Mouse (Mus musculus): ENCODE measurements around the gene Lrp5. TPM values are rescaled to one million over a fixed set of nuclear protein-coding genes. Genes with fewer than 3 reads are reported as not detected.

Lrp5 gene
- polyA plus RNA-seq, 1 experiment: 10.7 TPM

- DNase-seq (ENCODE audit: low read depth): no peak
- TF ChIP-seq POLR2A (IDR thresholded peaks at IDR 0.05; ENCODE audit: borderline replicate concordance, extremely low read depth, insufficient read depth, insufficient read length, poor library complexity, severe bottlenecking) (no peak), CTCF (IDR thresholded peaks at IDR 0.05; ENCODE audit: borderline replicate concordance, extremely low read depth, insufficient read depth, insufficient read length) (no peak)
Measured at GRCm38 (mm10) chr19:3576451-3577264, 109.7 kb downstream of the Lrp5 start.

DNA sequence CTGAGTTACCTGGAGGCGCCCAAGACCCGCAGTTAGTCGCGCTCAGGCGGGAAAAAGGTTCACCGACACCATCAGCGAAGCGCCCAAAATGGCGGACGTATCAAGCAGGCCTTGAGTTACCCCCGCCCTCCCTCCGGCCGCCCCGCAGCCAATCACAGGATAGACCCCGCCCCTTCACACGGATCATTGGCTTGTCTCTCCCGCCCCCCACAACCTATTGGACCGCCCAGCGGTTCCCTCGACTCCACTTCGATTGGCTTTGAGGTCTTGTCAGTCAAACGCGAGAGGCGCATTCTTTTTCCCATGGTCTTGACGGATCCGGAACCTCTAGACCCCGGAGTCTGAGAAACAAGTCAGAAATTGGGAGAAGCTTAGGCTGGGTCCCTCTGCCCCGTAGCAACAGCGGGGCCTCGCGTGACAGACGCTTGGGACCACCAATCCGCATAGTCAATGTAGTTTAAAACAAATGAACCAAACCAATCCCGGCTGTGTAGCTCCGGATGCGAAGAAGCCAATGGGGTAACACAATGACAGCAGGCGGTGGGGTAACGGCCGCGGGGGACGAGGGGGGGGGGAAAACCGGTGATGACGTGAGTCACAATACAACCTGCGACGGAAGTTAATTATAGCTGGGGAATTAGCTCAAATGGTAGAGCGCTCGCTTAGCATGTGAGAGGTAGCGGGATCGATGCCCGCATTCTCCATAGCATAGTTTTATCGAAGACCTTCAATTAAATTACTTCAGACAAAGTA lies 110.6 kb downstream of the Lrp5 start, which contains the start of gene Ppp6r3:
Gene Ppp6r3 (minus strand): TSS at position 118 of the 753 bp plus-strand sequence.
- peak; percentile 100 for DNase-seq (ENCODE audit: low read depth)
- peak; percentile 52; the same call in 1 of the 2 replicates for TF ChIP-seq POLR2A (IDR thresholded peaks at IDR 0.05; ENCODE audit: borderline replicate concordance, extremely low read depth, insufficient read depth, insufficient read length, poor library complexity, severe bottlenecking)
- no peak for TF ChIP-seq CTCF (IDR thresholded peaks at IDR 0.05; ENCODE audit: borderline replicate concordance, extremely low read depth, insufficient read depth, insufficient read length)

DNA sequence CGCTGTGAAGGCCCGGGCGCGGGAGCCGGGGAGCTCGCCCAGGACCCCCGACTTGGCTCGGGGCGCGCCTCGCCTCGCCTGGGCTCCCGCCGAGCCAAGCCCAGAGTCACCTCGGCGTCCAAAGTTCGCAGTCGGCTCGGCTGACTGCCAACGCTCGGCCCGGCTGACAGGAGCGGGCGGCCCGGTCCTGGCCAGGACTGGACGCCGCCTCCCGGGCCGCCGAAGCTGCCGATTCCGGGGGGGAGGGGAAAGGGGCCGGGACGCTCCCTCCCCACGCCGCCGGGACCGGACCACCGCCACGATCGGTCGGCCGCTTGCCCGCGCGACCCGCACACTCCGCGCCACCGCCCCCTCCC lies 111.1 kb downstream of the Lrp5 start:
- DNase-seq (ENCODE audit: low read depth): no peak
- TF ChIP-seq POLR2A (IDR thresholded peaks at IDR 0.05; ENCODE audit: borderline replicate concordance, extremely low read depth, insufficient read depth, insufficient read length, poor library complexity, severe bottlenecking) (no peak), CTCF (IDR thresholded peaks at IDR 0.05; ENCODE audit: borderline replicate concordance, extremely low read depth, insufficient read depth, insufficient read length) (no peak)

GRCm38 (mm10) chr19:3574593-3575094 lies 111.7 kb downstream of the Lrp5 start:
- TF ChIP-seq POLR2A (IDR thresholded peaks at IDR 0.05; ENCODE audit: borderline replicate concordance, extremely low read depth, insufficient read depth, insufficient read length, poor library complexity, severe bottlenecking) (no peak), CTCF (IDR thresholded peaks at IDR 0.05; ENCODE audit: borderline replicate concordance, extremely low read depth, insufficient read depth, insufficient read length) (no peak)
- DNase-seq (ENCODE audit: low read depth): peak; percentile 29

DNA sequence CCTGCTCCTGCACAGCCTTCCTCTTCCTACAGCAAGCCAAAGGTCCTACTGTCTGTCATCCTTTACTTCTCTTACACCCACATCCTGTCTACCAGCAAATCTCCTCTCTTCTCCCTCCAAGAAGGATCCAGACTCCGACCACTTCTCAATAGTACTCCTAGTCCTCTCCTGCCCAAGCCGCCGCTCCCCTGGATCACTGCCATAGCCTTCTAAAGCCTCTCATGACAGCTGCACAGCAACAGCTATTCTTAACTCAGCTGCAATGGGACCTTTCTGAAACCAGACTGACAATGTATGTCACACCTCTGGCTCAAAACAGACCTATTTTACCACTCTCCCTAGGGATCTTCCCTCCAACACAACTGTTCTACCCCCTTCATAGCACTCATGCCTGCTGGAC lies 122.1 kb downstream of the Lrp5 start:
- no peak for DNase-seq (ENCODE audit: low read depth)
- TF ChIP-seq POLR2A (IDR thresholded peaks at IDR 0.05; ENCODE audit: borderline replicate concordance, extremely low read depth, insufficient read depth, insufficient read length, poor library complexity, severe bottlenecking) (no peak), CTCF (IDR thresholded peaks at IDR 0.05; ENCODE audit: borderline replicate concordance, extremely low read depth, insufficient read depth, insufficient read length) (no peak)

- no peak for TF ChIP-seq POLR2A (IDR thresholded peaks at IDR 0.05; ENCODE audit: borderline replicate concordance, extremely low read depth, insufficient read depth, insufficient read length, poor library complexity, severe bottlenecking)
- TF ChIP-seq CTCF (IDR thresholded peaks at IDR 0.05; ENCODE audit: borderline replicate concordance, extremely low read depth, insufficient read depth, insufficient read length): no peak
- peak; percentile 18 for DNase-seq (ENCODE audit: low read depth)
Measured at GRCm38 (mm10) chr19:3562752-3563151, 123.6 kb downstream of the Lrp5 start.

DNA sequence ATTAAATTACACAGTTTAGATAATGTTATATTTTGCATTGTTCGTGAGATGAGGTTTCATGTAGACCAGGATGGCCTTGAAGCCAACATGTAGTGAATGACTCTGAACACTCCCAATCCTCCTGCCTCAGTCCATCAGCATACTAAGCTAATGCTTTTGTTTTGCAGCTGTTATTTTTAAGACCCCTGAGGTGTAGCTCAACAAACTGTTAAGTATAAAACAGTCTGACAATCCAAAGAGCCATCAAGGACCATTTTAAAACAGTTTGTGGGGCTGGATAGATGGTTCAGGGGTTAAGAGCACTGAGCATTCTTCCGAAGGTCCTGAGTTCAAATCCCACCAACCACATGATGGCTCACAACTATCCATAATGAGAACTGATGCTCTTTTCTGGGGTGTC lies 124.1 kb downstream of the Lrp5 start:
- DNase-seq (ENCODE audit: low read depth): no peak
- TF ChIP-seq POLR2A (IDR thresholded peaks at IDR 0.05; ENCODE audit: borderline replicate concordance, extremely low read depth, insufficient read depth, insufficient read length, poor library complexity, severe bottlenecking) (no peak), CTCF (IDR thresholded peaks at IDR 0.05; ENCODE audit: borderline replicate concordance, extremely low read depth, insufficient read depth, insufficient read length) (no peak)

DNA sequence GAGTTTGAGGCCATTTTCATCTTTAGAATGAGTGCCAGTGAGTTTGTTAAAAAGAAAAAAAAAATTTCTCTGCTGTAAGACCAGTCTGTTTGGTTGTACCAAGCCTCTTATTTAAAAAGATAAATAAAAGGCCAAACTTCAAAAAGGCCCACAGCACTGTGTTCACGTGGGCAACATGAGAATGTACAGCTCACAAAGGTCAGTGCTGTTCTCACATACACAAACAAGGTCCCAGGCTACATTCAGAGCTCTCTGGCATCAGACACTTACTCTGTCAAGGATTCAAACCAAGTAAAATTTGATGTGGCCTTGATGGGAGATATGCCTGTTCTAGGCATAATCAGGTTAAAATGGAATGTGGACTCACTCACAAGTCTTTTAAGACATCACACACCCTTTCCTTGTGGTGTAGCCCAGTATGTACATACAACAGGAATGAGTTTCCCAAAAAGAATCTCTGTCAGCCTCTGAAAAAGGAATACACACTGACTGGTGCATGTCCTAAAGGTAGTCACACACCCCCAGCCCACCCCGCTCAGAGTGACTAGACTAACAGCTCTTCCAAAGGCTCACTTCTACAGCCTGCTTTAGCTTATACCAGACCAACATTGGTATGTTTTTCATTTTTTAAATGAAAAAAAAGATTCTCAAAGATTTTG lies 130.1 kb downstream of the Lrp5 start:
- no peak for TF ChIP-seq POLR2A (IDR thresholded peaks at IDR 0.05; ENCODE audit: borderline replicate concordance, extremely low read depth, insufficient read depth, insufficient read length, poor library complexity, severe bottlenecking)
- DNase-seq (ENCODE audit: low read depth): no peak

GRCm38 (mm10) chr19:3554785-3555184 lies 131.6 kb downstream of the Lrp5 start:
- TF ChIP-seq CTCF (IDR thresholded peaks at IDR 0.05; ENCODE audit: borderline replicate concordance, extremely low read depth, insufficient read depth, insufficient read length) (no peak), POLR2A (IDR thresholded peaks at IDR 0.05; ENCODE audit: borderline replicate concordance, extremely low read depth, insufficient read depth, insufficient read length, poor library complexity, severe bottlenecking) (no peak)
- no peak for DNase-seq (ENCODE audit: low read depth)

DNA sequence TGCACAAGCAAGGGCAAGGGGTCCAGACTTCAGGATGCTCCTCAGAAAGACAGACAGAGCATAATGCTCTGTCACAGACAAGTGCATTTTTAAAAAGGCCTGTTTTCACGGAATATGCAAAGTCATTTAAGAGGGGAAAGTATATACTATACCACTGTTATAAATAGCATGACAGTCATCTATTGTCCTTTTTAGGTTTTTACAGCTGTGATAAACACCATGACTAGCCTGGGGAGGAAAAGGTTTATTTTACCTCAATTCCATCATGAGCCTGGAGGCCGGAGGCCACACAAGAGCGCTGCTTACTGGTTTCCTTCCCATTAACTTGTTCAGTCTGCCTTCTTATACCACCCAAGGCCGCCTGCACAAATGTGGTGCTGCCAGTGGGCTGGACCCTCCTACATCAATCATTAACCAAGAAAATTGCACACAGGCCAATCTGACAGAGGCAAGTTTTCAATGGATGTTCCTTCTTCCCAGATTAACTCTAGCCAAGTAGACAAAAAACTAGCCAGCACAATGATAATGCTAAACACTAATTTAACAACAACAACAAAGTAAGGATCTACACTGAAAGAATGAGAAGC lies 134.7 kb downstream of the Lrp5 start:
- TF ChIP-seq CTCF (IDR thresholded peaks at IDR 0.05; ENCODE audit: borderline replicate concordance, extremely low read depth, insufficient read depth, insufficient read length) (no peak), POLR2A (IDR thresholded peaks at IDR 0.05; ENCODE audit: borderline replicate concordance, extremely low read depth, insufficient read depth, insufficient read length, poor library complexity, severe bottlenecking) (no peak)
- no peak for DNase-seq (ENCODE audit: low read depth)

DNA sequence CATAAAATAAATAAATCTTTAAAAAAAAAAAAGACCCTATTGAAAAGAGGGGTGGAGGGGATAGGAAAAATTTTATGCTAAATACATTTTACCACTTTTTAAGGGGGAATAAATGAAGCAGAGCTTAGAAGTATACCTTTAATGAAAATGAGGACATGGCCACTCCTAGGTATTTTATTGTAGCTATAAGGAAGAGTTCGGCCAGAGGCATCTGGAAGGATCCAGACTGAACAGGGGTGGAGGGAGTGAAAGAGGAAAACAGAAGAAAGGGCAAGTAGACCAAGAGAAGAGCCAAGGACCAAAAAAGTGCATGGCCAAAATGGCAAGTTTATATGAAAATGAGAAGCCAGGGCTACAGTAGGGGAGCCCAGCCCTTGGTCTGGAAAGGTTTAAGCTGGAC lies 136.3 kb downstream of the Lrp5 start:
- no peak for TF ChIP-seq POLR2A (IDR thresholded peaks at IDR 0.05; ENCODE audit: borderline replicate concordance, extremely low read depth, insufficient read depth, insufficient read length, poor library complexity, severe bottlenecking)
- TF ChIP-seq CTCF (IDR thresholded peaks at IDR 0.05; ENCODE audit: borderline replicate concordance, extremely low read depth, insufficient read depth, insufficient read length): no peak

More for the DNA sequence above, 136.3 kb downstream of the Lrp5 start:
- no peak for DNase-seq (ENCODE audit: low read depth)

Measured in brain, embryonic 14.5 days (tissue).